Mouse (Mus musculus) lung, postnatal 36 days (tissue): ENCODE results near the gene Ints11.

Source experiments
- DNase-seq: peaks from one replicate; pipeline ENCODE4 v3.0.0; 2022; ENCODE audit warnings: mixed read lengths

The Ints11 gene

GRCm38 (mm10) chr4:155893212-155893690 is 23.9 kb downstream of the Ints11 start:
- DNase-seq, result no peak

- DNase-seq, result peak; percentile 90
Measured at GRCm38 (mm10) chr4:155894311-155894881, 25.1 kb downstream of the Ints11 start.

DNA sequence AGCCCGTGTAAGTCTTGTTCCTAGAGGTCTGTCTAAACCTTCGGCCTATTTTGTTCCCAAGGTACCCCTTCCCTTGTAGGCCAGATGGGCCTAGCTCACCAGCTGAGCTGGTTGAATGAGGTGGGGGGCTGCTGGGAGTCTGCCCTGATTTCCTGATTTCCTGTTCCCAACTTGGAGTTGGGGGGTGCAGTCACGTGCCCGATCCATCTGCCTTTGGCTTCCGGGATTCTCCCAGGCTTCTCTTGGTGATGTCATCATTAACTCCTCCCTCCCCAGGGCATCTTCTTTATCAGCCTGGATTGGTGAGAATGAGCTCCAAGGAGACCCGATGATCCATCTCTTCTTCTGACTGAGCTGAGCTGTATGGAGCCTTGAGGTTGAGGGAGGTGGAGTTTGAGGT is 25.9 kb downstream of the Ints11 start:
- DNase-seq, result peak; percentile 83

- DNase-seq, result no peak
Measured at GRCm38 (mm10) chr4:155895826-155896225, 26.5 kb downstream of the Ints11 start.

- no peak for DNase-seq
Measured at GRCm38 (mm10) chr4:155896461-155896860, 27.1 kb downstream of the Ints11 start.

DNA sequence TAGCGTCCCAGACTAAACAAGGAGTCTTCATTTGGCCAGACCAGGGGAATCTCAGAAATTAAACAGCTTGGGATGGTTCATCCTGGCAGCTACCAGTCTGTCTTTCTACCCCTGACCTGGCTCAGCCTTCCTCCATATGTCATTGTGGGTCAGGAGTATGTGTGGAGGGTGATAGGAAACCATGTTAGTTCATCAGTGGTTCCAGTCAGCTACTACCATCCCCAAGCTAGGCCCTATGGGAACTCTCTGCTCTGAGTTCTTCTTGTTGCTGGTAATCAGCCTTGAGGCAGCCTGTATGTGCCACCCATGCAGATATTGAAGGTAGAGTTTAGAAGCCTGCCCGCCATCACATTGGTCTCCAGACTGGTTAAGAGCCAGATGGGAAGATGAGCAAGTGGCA is 29.0 kb downstream of the Ints11 start:
- no peak for DNase-seq

DNA sequence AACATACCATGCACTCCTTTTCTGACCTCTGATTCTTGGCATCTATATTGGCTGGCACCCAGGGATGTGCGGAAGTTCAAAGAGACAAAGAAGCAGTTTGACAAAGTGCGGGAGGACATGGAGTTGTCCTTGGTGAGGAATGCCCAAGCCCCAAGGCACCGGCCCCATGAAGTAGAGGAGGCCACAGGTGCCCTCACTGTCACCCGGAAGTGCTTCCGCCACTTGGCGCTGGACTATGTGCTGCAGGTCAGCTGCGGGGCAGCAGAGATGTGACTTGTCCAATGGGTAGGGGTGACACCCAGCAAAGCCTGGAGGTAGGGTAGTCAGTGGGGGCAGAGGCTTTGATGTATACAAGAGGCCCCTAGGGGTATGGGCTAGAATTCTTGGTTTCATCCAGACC is 30.0 kb downstream of the Ints11 start:
- no peak for DNase-seq

DNA sequence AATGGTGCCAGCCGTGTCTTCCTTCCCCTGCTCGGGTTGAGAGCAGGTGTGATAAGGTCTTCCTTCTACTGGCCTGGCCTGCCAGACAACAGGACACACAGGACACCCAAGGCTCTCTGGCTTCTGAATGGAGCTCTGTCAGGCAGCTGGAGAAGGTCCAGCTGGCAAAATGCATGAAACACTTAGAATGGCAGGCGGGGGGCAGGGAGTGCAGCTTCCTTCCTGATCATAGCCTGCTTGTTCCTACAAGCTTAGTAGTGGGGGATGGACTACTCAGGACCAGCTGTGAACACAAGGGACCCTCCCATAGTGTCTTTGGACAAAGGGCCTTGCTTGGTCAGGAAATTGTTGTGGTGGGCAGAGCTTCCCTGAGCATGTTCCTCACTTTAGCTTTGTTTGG is 31.9 kb downstream of the Ints11 start:
- DNase-seq, result peak; percentile 71

GRCm38 (mm10) chr4:155903246-155903645 is 33.9 kb downstream of the Ints11 start:
- DNase-seq, result no peak

DNA sequence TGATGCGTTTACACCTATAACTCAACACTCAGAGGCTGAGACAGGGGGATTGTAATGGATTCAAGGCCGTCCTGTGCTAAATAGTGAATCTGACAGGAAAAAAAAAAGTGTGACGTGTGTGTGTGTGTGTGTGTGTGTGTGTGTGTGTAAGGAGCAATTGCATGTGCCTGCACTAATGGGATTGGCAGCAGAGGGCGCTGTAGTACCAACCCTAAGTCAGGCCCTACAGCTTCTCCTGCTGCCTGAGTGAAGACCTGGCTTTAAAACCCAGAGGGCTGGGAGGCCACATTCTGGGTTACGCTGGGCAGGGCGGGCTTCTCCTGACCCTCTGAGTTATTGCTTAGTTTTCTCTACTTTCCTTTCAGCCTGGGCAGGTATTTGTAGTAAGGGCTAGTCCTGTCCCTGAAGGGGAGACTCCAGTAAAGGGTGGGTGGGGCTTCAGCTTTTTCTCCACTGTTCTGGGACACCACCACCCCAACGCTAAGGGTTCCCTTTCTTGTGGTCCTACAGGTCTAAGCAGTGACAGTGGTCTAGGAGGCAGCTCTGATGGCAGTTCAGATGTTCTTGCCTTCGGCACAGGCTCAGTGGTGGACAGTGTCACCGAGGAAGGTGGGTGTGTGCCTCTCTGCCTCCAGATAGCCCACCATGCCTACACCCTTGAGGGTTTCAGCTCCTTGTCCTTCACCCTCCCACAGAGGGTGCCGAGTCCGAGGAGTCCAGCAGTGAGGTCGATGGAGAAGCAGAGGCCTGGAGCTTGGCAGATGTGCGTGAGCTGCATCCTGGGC is 35.2 kb downstream of the Ints11 start:
- no peak for DNase-seq

DNA sequence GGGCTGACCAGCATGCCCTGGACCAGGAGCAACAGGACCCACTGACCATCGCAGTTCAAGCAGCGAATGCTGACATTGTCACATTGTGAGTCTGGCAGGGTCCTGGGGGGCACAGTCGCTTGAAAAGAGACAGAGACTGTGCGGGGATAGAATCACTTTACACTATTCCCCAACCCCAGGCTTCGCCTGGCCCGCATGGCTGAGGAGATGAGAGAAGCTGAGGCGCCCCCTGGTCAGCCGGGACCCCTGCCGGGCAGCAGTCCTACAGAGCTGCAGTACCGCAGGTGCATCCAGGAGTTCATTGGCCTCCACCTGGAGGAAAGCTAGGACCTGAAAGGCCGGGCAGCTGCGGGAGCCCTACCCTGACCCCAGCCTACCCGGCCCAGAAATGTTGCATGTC is 36.3 kb downstream of the Ints11 start:
- no peak for DNase-seq

GRCm38 (mm10) chr4:155906125-155906524 is 36.8 kb downstream of the Ints11 start:
- DNase-seq, result no peak

DNA sequence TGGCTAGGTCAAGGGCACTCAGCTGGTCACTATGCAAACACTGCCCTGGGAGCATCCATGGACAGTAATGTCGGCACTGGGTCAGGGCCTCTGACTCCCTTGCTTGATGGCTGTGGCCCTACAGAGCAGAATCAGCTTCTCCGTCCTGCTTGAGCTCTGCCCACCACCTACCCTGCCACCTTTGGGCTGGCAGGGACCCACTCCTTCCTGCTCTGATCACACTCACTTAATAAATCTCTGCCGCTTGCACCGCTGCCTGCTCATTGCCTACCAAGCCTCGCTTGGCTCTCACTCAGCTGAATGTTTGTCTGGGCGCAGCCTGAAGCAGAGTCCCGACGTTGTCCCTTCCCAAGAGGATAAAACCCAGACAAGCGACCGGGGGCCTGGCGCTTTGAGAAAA is 37.7 kb downstream of the Ints11 start:
- DNase-seq, result no peak

GRCm38 (mm10) chr4:155908281-155908680 is 38.9 kb downstream of the Ints11 start:
- no peak for DNase-seq

GRCm38 (mm10) chr4:155908751-155909150 is 39.4 kb downstream of the Ints11 start:
- DNase-seq, result no peak

DNA sequence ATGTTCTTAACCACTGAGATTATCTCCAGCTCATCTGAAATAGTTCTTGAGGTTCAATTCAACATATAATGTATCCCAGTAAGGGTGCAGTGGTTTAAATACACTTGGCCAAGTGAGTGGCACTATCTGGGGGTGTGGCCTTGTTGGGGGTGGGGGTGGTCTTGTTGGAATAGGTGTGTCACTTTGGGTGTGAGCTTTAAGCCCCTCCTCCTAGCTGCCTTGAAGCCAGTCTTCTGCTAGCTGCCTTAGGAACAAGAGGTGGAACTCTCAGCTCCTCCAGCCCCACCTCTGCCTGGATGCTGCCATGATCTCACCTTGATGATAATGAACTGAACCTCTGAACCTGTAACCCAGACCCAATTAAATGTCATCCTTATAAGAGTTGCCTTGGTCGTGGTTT is 62.7 kb downstream of the Ints11 start:
- DNase-seq, result no peak
